Mouse (Mus musculus): ENCODE results near the gene 4931400O07Rik.

The 4931400O07Rik gene

DNA sequence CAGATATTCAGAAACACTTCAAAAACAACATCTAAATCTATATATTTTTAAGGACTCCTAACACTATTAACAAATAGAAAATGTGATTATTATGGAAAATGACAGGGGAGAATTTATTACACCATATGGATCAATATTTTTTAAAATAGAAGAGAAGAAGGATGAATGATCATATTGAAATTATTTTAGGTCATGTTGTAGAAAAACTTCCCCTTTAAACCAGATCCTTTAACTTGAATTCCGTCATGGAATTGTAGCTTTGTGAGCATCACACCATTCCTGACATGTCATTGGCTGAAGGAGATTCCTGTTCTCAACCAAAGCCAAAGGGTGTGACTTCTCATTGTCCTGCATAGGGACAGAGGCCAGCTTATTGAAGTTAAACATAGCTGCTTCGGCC is at the start of gene 4931400O07Rik:
Gene 4931400O07Rik (plus strand): TSS at position 301 of the 400 bp plus-strand sequence.
- no peak for DNase-seq

All from right cerebral cortex, adult 18-20 months (tissue).